9 mouse cellular contexts compared by ENCODE assay signal in the genomic region with DNA sequence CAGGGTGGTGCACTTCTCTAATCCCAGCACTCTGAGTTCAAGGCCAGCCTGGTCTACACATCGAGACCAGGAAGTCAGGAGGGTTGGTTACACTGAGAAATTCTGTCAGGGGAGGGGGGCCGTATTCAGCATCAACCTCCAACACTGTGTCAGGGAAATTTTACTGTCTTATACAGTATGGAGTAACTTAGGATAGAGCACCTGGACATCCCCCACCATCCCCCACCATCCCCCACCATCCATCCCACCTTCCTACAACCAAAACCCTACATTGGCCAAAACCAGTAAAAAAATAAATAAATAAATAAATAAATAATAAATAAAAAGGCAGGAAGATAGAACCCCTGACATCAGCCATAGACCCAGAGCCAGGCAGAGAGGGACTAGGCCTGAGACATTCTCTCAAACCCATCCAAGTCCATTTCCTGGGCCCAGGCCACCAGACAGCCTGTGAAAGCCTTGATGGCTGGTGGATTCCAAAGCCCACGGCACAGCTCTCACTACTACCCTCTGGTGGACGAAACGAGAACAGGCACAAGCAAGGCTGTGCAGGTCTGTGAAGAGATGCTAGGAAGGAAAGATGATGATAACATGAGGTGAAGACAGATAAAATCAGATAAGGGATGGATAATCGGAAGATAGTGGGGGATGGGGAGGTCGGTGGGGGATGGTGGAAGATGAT. TPM values are rescaled to one million over a fixed set of nuclear protein-coding genes. Genes with fewer than 3 reads are reported as not detected.
A peak's percentile ranks its signal among the peaks of the same experiment; 100 is the strongest.
DNase-seq lines count a peak whose midpoint lies in the region; ATAC-seq and TF ChIP-seq lines count a peak whose summit lies in the region.
"Had no signal": no experiment of that assay in that cellular context is flagged by ENCODE, and none has a peak within 500 bp of the region (broad histone marks: within the 10 kb centered on the region; RNA-seq: fewer than 3 reads in every experiment).

No protein-coding gene starts in this region.

- H3K4me3 ChIP-seq in liver, embryonic 11.5 days (ENCODE audit: low read depth, low read length): no peak overlapping the region
- H3K4me3 ChIP-seq in cerebellum, adult 2 months (replicated peaks; ENCODE audit: insufficient read depth, low read depth, low read length): no peak overlapping the region
- no peak overlapping the region for H3K4me3 ChIP-seq in midbrain, embryonic 11.5 days (ENCODE audit: low read depth, low read length)
- H3K4me3 ChIP-seq: myocyte had no signal

- ATAC-seq in liver, embryonic 11.5 days (replicated peaks; ENCODE audit: low FRiP score): no peak
- ATAC-seq in midbrain, embryonic 11.5 days (ENCODE audit: low FRiP score): peak; percentile 73

- intact Hi-C loops in left cerebral cortex, postnatal 10 days (cut with DNase I): loop anchor here (2.0 kb wide), 1 partner anchor 54 kb away; no protein-coding TSS in a partner anchor

- 24% methylated on average over 7 of the region's 7 CpGs for WGBS in liver, embryonic 11.5 days
- 30% methylated on average over 7 of the region's 7 CpGs for WGBS in cerebellum, adult 2 months
- WGBS in midbrain, embryonic 11.5 days: 31% methylated on average over 7 of the region's 7 CpGs

- no peaks in the 10 kb centered on the region for H3K9me3 ChIP-seq in liver, embryonic 11.5 days (ENCODE audit: control insufficient read depth, low read length)
- no peaks in the 10 kb centered on the region for H3K9me3 ChIP-seq in midbrain, embryonic 11.5 days (ENCODE audit: control insufficient read depth, low read length)

- no peak overlapping the region for H3K9ac ChIP-seq in liver, embryonic 11.5 days (ENCODE audit: low read depth, low read length)
- H3K9ac ChIP-seq in midbrain, embryonic 11.5 days (ENCODE audit: low read length): no peak overlapping the region

- H3K4me1 ChIP-seq in liver, embryonic 11.5 days (replicated peaks; ENCODE audit: control insufficient read depth, insufficient read depth, low read length): no peaks in the 10 kb centered on the region
- no peaks in the 10 kb centered on the region for H3K4me1 ChIP-seq in cerebellum, adult 2 months (ENCODE audit: control insufficient read depth, insufficient read depth, low read length)
- peaks cover 2% of the 10 kb centered on the region; the same call in 1 of the 2 replicates for H3K4me1 ChIP-seq in midbrain, embryonic 11.5 days (ENCODE audit: control insufficient read depth, insufficient read depth, low read length)

- no peak for TF ChIP-seq POLR2A in cerebellum, adult 2 months (IDR thresholded peaks at IDR 0.05; ENCODE audit: borderline replicate concordance, insufficient read depth, low read length)

- DNase-seq in liver: peak; percentile 71
- DNase-seq in liver, embryonic 11.5 days (ENCODE audit: low spot score): no peak
- DNase-seq in cerebellum, adult 2 months: peak; percentile 77 to 85
- DNase-seq in forelimb bud, embryonic 11.5 days (ENCODE audit: low read depth, low spot score): peak; percentile 81
- DNase-seq in induced T-regulatory cell, adult 2 months (ENCODE audit: low read depth): peak; percentile 86
- DNase-seq in left cerebral cortex, postnatal 10 days (ENCODE audit: extremely low spot score in 1 of 2, low spot score in 2 of 2): peak; percentile 66 to 78
- peak; percentile 97 for DNase-seq in midbrain, embryonic 11.5 days (ENCODE audit: low spot score, missing footprints)
- peak; percentile 40 for DNase-seq in spleen, adult 12 weeks (ENCODE audit: low spot score)

- H3K27me3 ChIP-seq in liver, embryonic 11.5 days (replicated peaks; ENCODE audit: control insufficient read depth, insufficient read depth, low read length): peaks cover 2% of the 10 kb centered on the region; the same call in 1 of the 2 replicates
- H3K27me3 ChIP-seq in cerebellum, adult 2 months (ENCODE audit: control insufficient read depth, insufficient read depth, low read length): no peaks in the 10 kb centered on the region
- H3K27me3 ChIP-seq in midbrain, embryonic 11.5 days (ENCODE audit: control insufficient read depth, insufficient read depth, low read length): no peaks in the 10 kb centered on the region; the same call in 1 of the 2 replicates

- H3K36me3 ChIP-seq in liver, embryonic 11.5 days (ENCODE audit: control insufficient read depth, insufficient read depth, low read length): no peaks in the 10 kb centered on the region
- H3K36me3 ChIP-seq in midbrain, embryonic 11.5 days (ENCODE audit: control insufficient read depth, insufficient read depth, low read length): no peaks in the 10 kb centered on the region

- TF ChIP-seq CTCF in cerebellum, adult 2 months (IDR thresholded peaks at IDR 0.05; ENCODE audit: borderline replicate concordance, insufficient read depth, low read depth, low read length): peak; percentile 98

- H3K4me2 ChIP-seq in liver, embryonic 11.5 days: no peak overlapping the region
- no peak overlapping the region for H3K4me2 ChIP-seq in midbrain, embryonic 11.5 days

- no peak overlapping the region for H3K27ac ChIP-seq in liver, embryonic 11.5 days (ENCODE audit: low read depth, low read length)
- H3K27ac ChIP-seq in cerebellum, adult 2 months (ENCODE audit: insufficient read depth, low read length): no peak overlapping the region
- no peak overlapping the region for H3K27ac ChIP-seq in midbrain, embryonic 11.5 days (ENCODE audit: low read depth, low read length)

RNA-seq across cellular contexts. Expression of a gene that starts 3.7 kb away (rescaled TPM):
- not detected in 2 replicates for polyA plus RNA-seq in liver, embryonic 11.5 days (2014; fragmentation: Nextera tagmentation; extraction: Ambion mirVana)
- not detected in 2 replicates for polyA plus RNA-seq in cerebellum, adult 2 months (2012; rRNA removed)
- total RNA-seq in left cerebral cortex, postnatal 10 days (2021): under 1 TPM; 0.39 to 0.73 TPM
- polyA plus RNA-seq in midbrain, embryonic 11.5 days (2014; fragmentation: Nextera tagmentation; extraction: Ambion mirVana): not detected in 2 replicates
- polyA plus RNA-seq: myocyte had no signal

RNA-seq across cellular contexts. Expression of a gene that starts 11.5 kb away (rescaled TPM):
- polyA plus RNA-seq in liver, embryonic 11.5 days (2014; fragmentation: Nextera tagmentation; extraction: Ambion mirVana): 2.0 and 2.1 TPM in 2 replicates
- polyA plus RNA-seq in cerebellum, adult 2 months (2012; rRNA removed): 30.2 and 31.2 TPM in 2 replicates
- 10 to 100 TPM; 47.1 to 50.7 TPM for total RNA-seq in left cerebral cortex, postnatal 10 days (2021)
- 11.4 and 13.0 TPM in 2 replicates for polyA plus RNA-seq in midbrain, embryonic 11.5 days (2014; fragmentation: Nextera tagmentation; extraction: Ambion mirVana)

RNA-seq across cellular contexts. Expression of a gene that starts 15.1 kb away (rescaled TPM):
- polyA plus RNA-seq in liver, embryonic 11.5 days (2014; fragmentation: Nextera tagmentation; extraction: Ambion mirVana): 1.1 and 1.4 TPM in 2 replicates
- polyA plus RNA-seq in cerebellum, adult 2 months (2012; rRNA removed): not detected in 2 replicates
- under 1 TPM; 0.47 to 0.49 TPM for total RNA-seq in left cerebral cortex, postnatal 10 days (2021)
- polyA plus RNA-seq in midbrain, embryonic 11.5 days (2014; fragmentation: Nextera tagmentation; extraction: Ambion mirVana): 1.2 and 1.4 TPM in 2 replicates
- polyA plus RNA-seq: myocyte had no signal

RNA-seq across cellular contexts. Expression of a gene that starts 20.0 kb away (rescaled TPM):
- polyA plus RNA-seq in liver, embryonic 11.5 days (2014; fragmentation: Nextera tagmentation; extraction: Ambion mirVana): 48.5 and 50.5 TPM in 2 replicates
- polyA plus RNA-seq in cerebellum, adult 2 months (2012; rRNA removed): 93.3 and 95.4 TPM in 2 replicates
- total RNA-seq in left cerebral cortex, postnatal 10 days (2021): 10 to 100 TPM; 69.6 to 72.6 TPM
- 65.5 and 69.6 TPM in 2 replicates for polyA plus RNA-seq in midbrain, embryonic 11.5 days (2014; fragmentation: Nextera tagmentation; extraction: Ambion mirVana)

RNA-seq across cellular contexts. Expression of a gene that starts 32.8 kb away (rescaled TPM):
- polyA plus RNA-seq in liver, embryonic 11.5 days (2014; fragmentation: Nextera tagmentation; extraction: Ambion mirVana): 213 and 236 TPM in 2 replicates
- polyA plus RNA-seq in cerebellum, adult 2 months (2012; rRNA removed): 93.9 and 106 TPM in 2 replicates
- 10 to 100 TPM; 64.9 to 66.8 TPM for total RNA-seq in left cerebral cortex, postnatal 10 days (2021)
- 149 and 178 TPM in 2 replicates for polyA plus RNA-seq in midbrain, embryonic 11.5 days (2014; fragmentation: Nextera tagmentation; extraction: Ambion mirVana)
